ENCODE assay signal across 8 mouse cellular contexts in genomic region chr11:118248150-118249011, GRCm38 (mm10). TPM values are rescaled to one million over a fixed set of nuclear protein-coding genes. Genes with fewer than 3 reads are reported as not detected.
A peak's percentile ranks its signal among the peaks of the same experiment; 100 is the strongest.
DNase-seq lines count a peak whose midpoint lies in the region; ATAC-seq and TF ChIP-seq lines count a peak whose summit lies in the region.

Gene Cyth1 (minus strand): TSS chr11:118248592.

- peaks cover 21% of the 10 kb centered on the region for H3K4me1 ChIP-seq in embryonic facial prominence, embryonic 14.5 days (ENCODE audit: control insufficient read depth, insufficient read depth, low read length)
- H3K4me1 ChIP-seq in heart, adult 2 months (ENCODE audit: control insufficient read depth, insufficient read depth, low read length), result peaks cover 10% of the 10 kb centered on the region
- peaks cover 39% of the 10 kb centered on the region for H3K4me1 ChIP-seq in limb, embryonic 13.5 days
- H3K4me1 ChIP-seq in midbrain, embryonic 16.5 days (ENCODE audit: control insufficient read depth, insufficient read depth, low read length), result peaks cover 13% of the 10 kb centered on the region

- intact Hi-C loops in heart, adult 2 months (cut with DNase I), result loop anchor here (2.0 kb wide), 1 partner anchor 14 kb away; no protein-coding TSS in a partner anchor

- H3K4me2 ChIP-seq in embryonic facial prominence, embryonic 14.5 days (ENCODE audit: low read depth, low read length), result peak within 1 kb of the TSS; percentile 88
- peak within 1 kb of the TSS; percentile 81 for H3K4me2 ChIP-seq in limb, embryonic 13.5 days (replicated peaks)
- H3K4me2 ChIP-seq in midbrain, embryonic 16.5 days (ENCODE audit: low read length), result peak within 1 kb of the TSS; percentile 96

- no peaks in the 10 kb centered on the region for H3K9me3 ChIP-seq in embryonic facial prominence, embryonic 14.5 days (ENCODE audit: control insufficient read depth, low read length)
- H3K9me3 ChIP-seq in limb, embryonic 13.5 days, result no peaks in the 10 kb centered on the region
- H3K9me3 ChIP-seq in midbrain, embryonic 16.5 days (replicated peaks; ENCODE audit: control insufficient read depth, low read length, poor library complexity, severe bottlenecking), result no peaks in the 10 kb centered on the region

- no peaks in the 10 kb centered on the region for H3K36me3 ChIP-seq in embryonic facial prominence, embryonic 14.5 days (ENCODE audit: control insufficient read depth, insufficient read depth, low read length)
- H3K36me3 ChIP-seq in heart, adult 2 months (ENCODE audit: control insufficient read depth, insufficient read depth, low read length), result peaks cover 7% of the 10 kb centered on the region; the same call in 1 of the 2 replicates
- no peaks in the 10 kb centered on the region for H3K36me3 ChIP-seq in limb, embryonic 13.5 days
- H3K36me3 ChIP-seq in midbrain, embryonic 16.5 days (ENCODE audit: control insufficient read depth, insufficient read depth, low read length), result no peaks in the 10 kb centered on the region

- peak within 1 kb of the TSS; percentile 87 for H3K4me3 ChIP-seq in embryonic facial prominence, embryonic 14.5 days (ENCODE audit: low read depth, low read length)
- H3K4me3 ChIP-seq in heart, adult 2 months, result peak within 1 kb of the TSS; percentile 79
- H3K4me3 ChIP-seq in limb, embryonic 13.5 days, result peak within 1 kb of the TSS; percentile 91
- H3K4me3 ChIP-seq in midbrain, embryonic 16.5 days (ENCODE audit: low read depth, low read length), result peak within 1 kb of the TSS; percentile 89

- H3K27me3 ChIP-seq in embryonic facial prominence, embryonic 14.5 days (replicated peaks; ENCODE audit: control insufficient read depth, insufficient read depth, low read length), result no peaks in the 10 kb centered on the region
- no peaks in the 10 kb centered on the region for H3K27me3 ChIP-seq in heart, adult 2 months (ENCODE audit: control insufficient read depth, insufficient read depth, low read length)
- H3K27me3 ChIP-seq in limb, embryonic 13.5 days, result no peaks in the 10 kb centered on the region
- no peaks in the 10 kb centered on the region for H3K27me3 ChIP-seq in midbrain, embryonic 16.5 days (ENCODE audit: control insufficient read depth, insufficient read depth, low read depth, low read length)

- peak within 1 kb of the TSS; percentile 86 for H3K9ac ChIP-seq in embryonic facial prominence, embryonic 14.5 days (ENCODE audit: low read depth, low read length)
- H3K9ac ChIP-seq in heart, adult 2 months (ENCODE audit: low read depth, low read length), result peak within 1 kb of the TSS; percentile 90
- peak within 1 kb of the TSS; percentile 95 for H3K9ac ChIP-seq in limb, embryonic 13.5 days
- peak within 1 kb of the TSS; percentile 90 for H3K9ac ChIP-seq in midbrain, embryonic 16.5 days (ENCODE audit: low read depth, low read length)

- DNase-seq in 3T3-L1 (ENCODE audit: low read depth, low spot score), result peak; percentile 99
- peak; percentile 99 for DNase-seq in adrenal gland, postnatal 4 days (ENCODE audit: low spot score in 2 of 2)
- DNase-seq in embryonic facial prominence, embryonic 14.5 days (ENCODE audit: low spot score), result peak; percentile 99
- DNase-seq in heart, adult 2 months, result peak; percentile 100
- DNase-seq in kidney, adult 8-10 months, result peak; percentile 100
- peak; percentile 99 for DNase-seq in spleen, postnatal 10 days (ENCODE audit: low spot score in 2 of 2)

- peak; percentile 95 for ATAC-seq in embryonic facial prominence, embryonic 14.5 days (ENCODE audit: low read depth)
- peak; percentile 96 for ATAC-seq in limb, embryonic 13.5 days (ENCODE audit: low FRiP score, low read depth)
- peak; percentile 93 for ATAC-seq in midbrain, embryonic 16.5 days

- no peak for TF ChIP-seq CTCF in heart, adult 2 months (IDR thresholded peaks at IDR 0.05)

- whole genome bisulfite sequencing in embryonic facial prominence, embryonic 14.5 days, result under 1% methylated on average over 47 of the region's 86 CpGs
- under 1% methylated on average over 81 of the region's 86 CpGs for WGBS in heart, adult 2 months
- WGBS in limb, embryonic 13.5 days, result under 1% methylated on average over 86 of the region's 86 CpGs
- under 1% methylated on average over 83 of the region's 86 CpGs for WGBS in midbrain, embryonic 16.5 days

- TF ChIP-seq EP300 in heart, adult 2 months (IDR thresholded peaks at IDR 0.05; ENCODE audit: insufficient read depth, low read depth, low read length), result peak; percentile 70

- peaks cover 1% of the 10 kb centered on the region; the same call in 1 of the 2 replicates for H3K79me2 ChIP-seq in heart, adult 2 months (replicated peaks; ENCODE audit: control insufficient read depth, insufficient read depth, low read length)

- peak; percentile 92; the same call in 1 of the 2 replicates for TF ChIP-seq POLR2A in heart, adult 2 months (IDR thresholded peaks at IDR 0.05; ENCODE audit: insufficient read depth, low read depth, low read length)

- H3K27ac ChIP-seq in embryonic facial prominence, embryonic 14.5 days (replicated peaks; ENCODE audit: low read depth, low read length), result peak within 1 kb of the TSS; percentile 45; the same call in 1 of the 2 replicates
- H3K27ac ChIP-seq in heart, adult 2 months, result peak within 1 kb of the TSS; percentile 98
- peak within 1 kb of the TSS; percentile 80 for H3K27ac ChIP-seq in limb, embryonic 13.5 days
- peak within 1 kb of the TSS; percentile 68 for H3K27ac ChIP-seq in midbrain, embryonic 16.5 days (ENCODE audit: low read length)

RNA-seq across cellular contexts. Expression of gene Cyth1, which starts in this region (rescaled TPM):
- 10 to 100 TPM; 30.3 to 31.5 TPM for total RNA-seq in adrenal gland, postnatal 4 days (2021)
- 11.4 and 12.5 TPM in 2 replicates for polyA plus RNA-seq in embryonic facial prominence, embryonic 14.5 days (2014; fragmentation: Nextera tagmentation; extraction: Ambion mirVana)
- 10 to 100 TPM; 54.1 to 56.0 TPM for total RNA-seq in heart, adult 2 months (2021)
- 30.7 and 39.6 TPM in 2 replicates for polyA plus RNA-seq in heart, adult 2 months (2012; rRNA removed)
- 15.9 and 17.1 TPM in 2 replicates for polyA plus RNA-seq in limb, embryonic 13.5 days (2015; fragmentation: Nextera tagmentation; extraction: Ambion mirVana)
- 25.1 and 26.7 TPM in 2 replicates for polyA plus RNA-seq in midbrain, embryonic 16.5 days (2015; fragmentation: Nextera tagmentation; extraction: Ambion mirVana)

Comparison
In these comparisons a context has a peak if more than half of its experiments do, and no peak if none do; other contexts are left out.
1. Peak in every context shown above with its lines: DNase-seq, ATAC-seq, H3K4me3 ChIP-seq and H3K27ac ChIP-seq.
2. H3K27ac ChIP-seq: peak in every context shown above with its lines; median percentile 98 in heart, adult 2 months; 80 in limb, embryonic 13.5 days; 68 in midbrain, embryonic 16.5 days; 45 in embryonic facial prominence, embryonic 14.5 days.